ENCODE assay signal across 9 mouse cellular contexts in the genomic region with DNA sequence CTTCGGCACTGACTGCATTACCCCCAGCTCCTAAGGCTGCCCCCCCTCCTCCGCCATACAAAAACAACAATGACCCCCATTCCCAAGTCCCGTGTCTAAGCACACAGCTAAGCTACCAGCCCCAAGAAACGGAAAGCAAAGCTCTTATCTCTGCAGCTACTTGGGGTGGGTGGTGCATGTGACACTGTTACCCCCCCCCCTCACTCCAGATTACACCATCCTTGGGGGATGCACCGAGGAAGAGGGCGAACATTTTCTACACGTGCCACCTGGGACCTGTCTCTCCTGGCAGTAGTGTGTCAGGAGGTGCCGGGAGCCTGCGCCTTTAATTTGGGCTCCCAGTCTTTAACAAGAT. TPM values are rescaled to one million over a fixed set of nuclear protein-coding genes. Genes with fewer than 3 reads are reported as not detected.
DNase-seq lines count a peak whose midpoint lies in the region; ATAC-seq and TF ChIP-seq lines count a peak whose summit lies in the region.
"Had no signal": no experiment of that assay in that cellular context is flagged by ENCODE, and none has a peak within 500 bp of the region (broad histone marks: within the 10 kb centered on the region; RNA-seq: fewer than 3 reads in every experiment).

No protein-coding gene starts in this region.

- no peak for ATAC-seq in heart, embryonic 13.5 days (ENCODE audit: extremely low read depth, insufficient number of reproducible peaks, low FRiP score, low TSS enrichment)
- ATAC-seq in midbrain, embryonic 11.5 days (ENCODE audit: low FRiP score), result peak; percentile 69; the same call in 1 of the 2 replicates
- no peak for ATAC-seq in inflammation-experienced regulatory T-cells, adult 6 months
- ATAC-seq: CD4-positive, CD25-positive, alpha-beta regulatory T cell, adult 4 months had no signal

- no peak for TF ChIP-seq POLR2A in bone marrow macrophage, adult 2 months (IDR thresholded peaks at IDR 0.05; ENCODE audit: borderline replicate concordance, low read depth, low read length)

- H3K27ac ChIP-seq in heart, embryonic 13.5 days (replicated peaks), result peak overlapping the region; percentile 90
- no peak overlapping the region for H3K27ac ChIP-seq in bone marrow macrophage, adult 2 months (ENCODE audit: insufficient read depth, low read depth, low read length)
- peak overlapping the region; percentile 95 for H3K27ac ChIP-seq in hindbrain, embryonic 10.5 days
- H3K27ac ChIP-seq in midbrain, embryonic 11.5 days (ENCODE audit: low read depth, low read length), result peak overlapping the region; percentile 67

- no peak for DNase-seq in heart, postnatal 14 days
- no peak for DNase-seq in hindbrain, embryonic 10.5 days (ENCODE audit: low spot score)
- peak; percentile 89 for DNase-seq in midbrain, embryonic 11.5 days (ENCODE audit: low spot score, missing footprints)
- DNase-seq in adrenal gland, postnatal 10 days, result no peak
- no peak for DNase-seq in gastrocnemius, adult 18-20 months (ENCODE audit: low spot score)

- TF ChIP-seq CTCF in bone marrow macrophage, adult 2 months (IDR thresholded peaks at IDR 0.05; ENCODE audit: low read depth, low read length), result no peak

- H3K9ac ChIP-seq in heart, embryonic 13.5 days, result peak overlapping the region; percentile 98
- peak overlapping the region; percentile 80 for H3K9ac ChIP-seq in midbrain, embryonic 11.5 days (ENCODE audit: low read length)

- intact Hi-C loops in heart, postnatal 14 days (cut with DNase I), result loop anchor here (2.0 kb wide), 1 partner anchor 17 kb away; no protein-coding TSS in a partner anchor

- H3K27me3 ChIP-seq in heart, embryonic 13.5 days (replicated peaks), result no peaks in the 10 kb centered on the region
- peaks cover 33% of the 10 kb centered on the region for H3K27me3 ChIP-seq in hindbrain, embryonic 10.5 days (ENCODE audit: insufficient read depth, poor library complexity, severe bottlenecking)
- no peaks in the 10 kb centered on the region for H3K27me3 ChIP-seq in midbrain, embryonic 11.5 days (ENCODE audit: control insufficient read depth, insufficient read depth, low read length)

- peaks cover 8% of the 10 kb centered on the region; the same call in 1 of the 2 replicates for H3K36me3 ChIP-seq in heart, embryonic 13.5 days
- H3K36me3 ChIP-seq in hindbrain, embryonic 10.5 days, result peaks cover 15% of the 10 kb centered on the region; the same call in 1 of the 2 replicates
- H3K36me3 ChIP-seq in midbrain, embryonic 11.5 days (ENCODE audit: control insufficient read depth, insufficient read depth, low read length), result no peaks in the 10 kb centered on the region

- H3K4me2 ChIP-seq in heart, embryonic 13.5 days, result peak overlapping the region; percentile 91
- H3K4me2 ChIP-seq in midbrain, embryonic 11.5 days, result peak overlapping the region; percentile 63

- H3K4me1 ChIP-seq in heart, embryonic 13.5 days, result peaks cover 69% of the 10 kb centered on the region
- H3K4me1 ChIP-seq in bone marrow macrophage, adult 2 months (ENCODE audit: control insufficient read depth, insufficient read depth, low read length), result peaks cover 21% of the 10 kb centered on the region
- peaks cover 73% of the 10 kb centered on the region for H3K4me1 ChIP-seq in hindbrain, embryonic 10.5 days (replicated peaks)
- H3K4me1 ChIP-seq in midbrain, embryonic 11.5 days (ENCODE audit: control insufficient read depth, insufficient read depth, low read length), result peaks cover 40% of the 10 kb centered on the region

- peak overlapping the region; percentile 84 for H3K4me3 ChIP-seq in heart, embryonic 13.5 days
- H3K4me3 ChIP-seq in bone marrow macrophage, adult 2 months (ENCODE audit: insufficient read depth, low read length), result peak overlapping the region; percentile 99; the same call in 1 of the 2 replicates
- peak overlapping the region; percentile 92 for H3K4me3 ChIP-seq in hindbrain, embryonic 10.5 days
- H3K4me3 ChIP-seq in midbrain, embryonic 11.5 days (ENCODE audit: low read depth, low read length), result peak overlapping the region; percentile 76

- 19% methylated on average over 9 of the region's 9 CpGs for WGBS in heart, embryonic 13.5 days
- WGBS in hindbrain, embryonic 10.5 days, result 25% methylated on average over 9 of the region's 9 CpGs
- WGBS in midbrain, embryonic 11.5 days, result 23% methylated on average over 9 of the region's 9 CpGs

- H3K9me3 ChIP-seq in heart, embryonic 13.5 days, result no peaks in the 10 kb centered on the region
- no peaks in the 10 kb centered on the region for H3K9me3 ChIP-seq in hindbrain, embryonic 10.5 days
- H3K9me3 ChIP-seq in midbrain, embryonic 11.5 days (ENCODE audit: control insufficient read depth, low read length), result no peaks in the 10 kb centered on the region

RNA-seq across cellular contexts. Expression of a gene that starts 1.8 kb away (rescaled TPM):
- 82.9 and 89.4 TPM in 2 replicates for polyA plus RNA-seq in heart, embryonic 13.5 days (2015; fragmentation: Nextera tagmentation; extraction: Ambion mirVana)
- total RNA-seq in heart, postnatal 14 days (2021), result 100 to 1,000 TPM; 122 to 138 TPM
- polyA plus RNA-seq in bone marrow macrophage, adult 2 months (2012; ENCODE audit: insufficient read depth, insufficient read length, missing spikeins), result 96.3 and 116 TPM in 2 replicates
- polyA plus RNA-seq in hindbrain, embryonic 10.5 days (2016; fragmentation: Nextera tagmentation; extraction: Ambion mirVana), result 70.3 and 101 TPM in 2 replicates
- 25.6 and 31.9 TPM in 2 replicates for polyA plus RNA-seq in midbrain, embryonic 11.5 days (2014; fragmentation: Nextera tagmentation; extraction: Ambion mirVana)
- total RNA-seq in adrenal gland, postnatal 10 days (2021), result 100 to 1,000 TPM in 1 of 2 experiments, 10 to 100 TPM in 1; 84.4 to 113 TPM
- total RNA-seq in gastrocnemius, adult 18-20 months (2021), result 100 to 1,000 TPM in 1 of 2 experiments, 10 to 100 TPM in 1; 73.6 to 104 TPM
- 1 to 10 TPM; 6.8 to 8.2 (median 7.7) TPM for polyA plus RNA-seq in inflammation-experienced regulatory T-cells, adult 6 months (2017; shearing (Covaris generic))

RNA-seq across cellular contexts. Expression of a gene that starts 20.5 kb away (rescaled TPM):
- polyA plus RNA-seq in heart, embryonic 13.5 days (2015; fragmentation: Nextera tagmentation; extraction: Ambion mirVana), result 12.3 and 13.5 TPM in 2 replicates
- total RNA-seq in heart, postnatal 14 days (2021), result under 1 TPM; 0.74 to 0.83 TPM
- polyA plus RNA-seq in bone marrow macrophage, adult 2 months (2012; ENCODE audit: insufficient read depth, insufficient read length, missing spikeins), result 6.3 and 7.2 TPM in 2 replicates
- polyA plus RNA-seq in hindbrain, embryonic 10.5 days (2016; fragmentation: Nextera tagmentation; extraction: Ambion mirVana), result 20.9 and 28.3 TPM in 2 replicates
- polyA plus RNA-seq in midbrain, embryonic 11.5 days (2014; fragmentation: Nextera tagmentation; extraction: Ambion mirVana), result 17.4 and 18.4 TPM in 2 replicates
- total RNA-seq in adrenal gland, postnatal 10 days (2021), result 1 to 10 TPM; 1.9 to 4.5 TPM
- not detected for total RNA-seq in gastrocnemius, adult 18-20 months (2021)
- polyA plus RNA-seq in inflammation-experienced regulatory T-cells, adult 6 months (2017; shearing (Covaris generic)), result 1 to 10 TPM in 2 of 3 experiments, under 1 TPM in 1; 0.95 to 7.0 (median 1.5) TPM

RNA-seq across cellular contexts. Expression of a gene that starts 38.7 kb away (rescaled TPM):
- 25.6 and 29.3 TPM in 2 replicates for polyA plus RNA-seq in heart, embryonic 13.5 days (2015; fragmentation: Nextera tagmentation; extraction: Ambion mirVana)
- total RNA-seq in heart, postnatal 14 days (2021), result 10 to 100 TPM; 35.0 to 35.7 TPM
- 20.1 and 28.3 TPM in 2 replicates for polyA plus RNA-seq in bone marrow macrophage, adult 2 months (2012; ENCODE audit: insufficient read depth, insufficient read length, missing spikeins)
- polyA plus RNA-seq in hindbrain, embryonic 10.5 days (2016; fragmentation: Nextera tagmentation; extraction: Ambion mirVana), result 32.3 and 37.8 TPM in 2 replicates
- 27.8 and 31.5 TPM in 2 replicates for polyA plus RNA-seq in midbrain, embryonic 11.5 days (2014; fragmentation: Nextera tagmentation; extraction: Ambion mirVana)
- 10 to 100 TPM; 72.3 to 74.7 TPM for total RNA-seq in adrenal gland, postnatal 10 days (2021)
- total RNA-seq in gastrocnemius, adult 18-20 months (2021), result 10 to 100 TPM; 60.4 to 61.1 TPM
- polyA plus RNA-seq in inflammation-experienced regulatory T-cells, adult 6 months (2017; shearing (Covaris generic)), result 10 to 100 TPM; 18.7 to 39.7 (median 37.9) TPM

RNA-seq across cellular contexts. Expression of a gene that starts 40.4 kb away (rescaled TPM):
- 0.09 TPM in 1 of 2 replicates, not detected in the other for polyA plus RNA-seq in heart, embryonic 13.5 days (2015; fragmentation: Nextera tagmentation; extraction: Ambion mirVana)
- under 1 TPM; 0.61 to 0.62 TPM for total RNA-seq in heart, postnatal 14 days (2021)
- not detected in 2 replicates for polyA plus RNA-seq in bone marrow macrophage, adult 2 months (2012; ENCODE audit: insufficient read depth, insufficient read length, missing spikeins)
- 0.08 TPM in 1 of 2 replicates, not detected in the other for polyA plus RNA-seq in hindbrain, embryonic 10.5 days (2016; fragmentation: Nextera tagmentation; extraction: Ambion mirVana)
- polyA plus RNA-seq in midbrain, embryonic 11.5 days (2014; fragmentation: Nextera tagmentation; extraction: Ambion mirVana), result 0.08 TPM in 1 of 2 replicates, not detected in the other
- 1 to 10 TPM; 1.1 to 2.6 TPM for total RNA-seq in adrenal gland, postnatal 10 days (2021)
- 10 to 100 TPM; 86.0 to 97.5 TPM for total RNA-seq in gastrocnemius, adult 18-20 months (2021)
- polyA plus RNA-seq in inflammation-experienced regulatory T-cells, adult 6 months (2017; shearing (Covaris generic)), result not detected
- polyA plus RNA-seq: CD4-positive, CD25-positive, alpha-beta regulatory T cell, adult 4 months had no signal

RNA-seq across cellular contexts. Expression of a gene that starts 43.1 kb away (rescaled TPM):
- polyA plus RNA-seq in heart, embryonic 13.5 days (2015; fragmentation: Nextera tagmentation; extraction: Ambion mirVana), result 80.7 and 97.0 TPM in 2 replicates
- 10 to 100 TPM; 44.4 to 47.6 TPM for total RNA-seq in heart, postnatal 14 days (2021)
- polyA plus RNA-seq in bone marrow macrophage, adult 2 months (2012; ENCODE audit: insufficient read depth, insufficient read length, missing spikeins), result 43.3 and 47.7 TPM in 2 replicates
- 119 and 148 TPM in 2 replicates for polyA plus RNA-seq in hindbrain, embryonic 10.5 days (2016; fragmentation: Nextera tagmentation; extraction: Ambion mirVana)
- 73.5 and 74.8 TPM in 2 replicates for polyA plus RNA-seq in midbrain, embryonic 11.5 days (2014; fragmentation: Nextera tagmentation; extraction: Ambion mirVana)
- total RNA-seq in adrenal gland, postnatal 10 days (2021), result 10 to 100 TPM; 77.5 to 80.8 TPM
- 100 to 1,000 TPM; 102 to 105 TPM for total RNA-seq in gastrocnemius, adult 18-20 months (2021)
- polyA plus RNA-seq in inflammation-experienced regulatory T-cells, adult 6 months (2017; shearing (Covaris generic)), result 10 to 100 TPM; 58.3 to 99.6 (median 68.0) TPM
